Mouse (Mus musculus) MEL (cell line): ENCODE measurements around the gene Clk2. TPM values are rescaled to one million over a fixed set of nuclear protein-coding genes. Genes with fewer than 3 reads are reported as not detected.

Source experiments
- DNase-seq: peaks from one replicate; pipeline ENCODE4 v3.0.0; 2011; ENCODE audit warnings: low read depth, low spot score
- H3K27ac ChIP-seq: 2 replicates; pipeline ENCODE4 v1.5.1; 2012; ENCODE audit warnings: low read depth, mild to moderate bottlenecking, control low read depth, low read length, moderate library complexity; ENCODE audit not compliant: control insufficient read depth
- H3K27me3 ChIP-seq, 2 experiments: fragments of 150-350 bp in 1 of 2; sonication (generic) in 1 of 2; 2 replicates each; pipeline ENCODE4 v1.6.1; 2012; ENCODE audit warnings: low read length in 2 of 2, mild to moderate bottlenecking in 2 of 2, improper control_type of control experiment in 1 of 2, moderate library complexity in 1 of 2; ENCODE audit not compliant: insufficient read depth in 2 of 2, control insufficient read depth in 1 of 2
- H3K36me3 ChIP-seq, 2 experiments: 2 replicates each; pipeline ENCODE4 v1.6.1; 2012 to 2014; ENCODE audit warnings: low read length in 2 of 2, improper control_type of control experiment in 1 of 2, inconsistent platforms in 1 of 2, mild to moderate bottlenecking in 1 of 2; ENCODE audit not compliant: insufficient read depth in 2 of 2, control insufficient read depth in 1 of 2
- H3K4me1 ChIP-seq, 2 experiments: fragments of 150-350 bp in 1 of 2; sonication (generic) in 1 of 2; 2 replicates each; pipeline ENCODE4 v1.6.1; 2012; ENCODE audit warnings: low read length in 2 of 2, improper control_type of control experiment in 1 of 2, mild to moderate bottlenecking in 1 of 2; ENCODE audit not compliant: insufficient read depth in 2 of 2, control insufficient read depth in 1 of 2
- H3K4me3 ChIP-seq, 2 experiments: fragments of 150-350 bp in 1 of 2; sonication (generic) in 1 of 2; 2 replicates each; pipeline ENCODE4 v1.5.1; 2012; ENCODE audit warnings: low read depth in 2 of 2, low read length in 2 of 2, mild to moderate bottlenecking in 2 of 2, moderate library complexity in 2 of 2, control low read depth in 1 of 2, improper control_type of control experiment in 1 of 2; ENCODE audit not compliant: control insufficient read depth in 1 of 2, insufficient read depth in 1 of 2
- H3K79me2 ChIP-seq: 2 replicates; pipeline ENCODE4 v1.6.1; 2012; ENCODE audit warnings: mild to moderate bottlenecking, low read length, moderate library complexity; ENCODE audit not compliant: control insufficient read depth, poor library complexity, insufficient read depth
- H3K9ac ChIP-seq: 2 replicates; pipeline ENCODE4 v1.6.1; 2012; ENCODE audit warnings: low read depth, mild to moderate bottlenecking, control low read depth, low read length, moderate library complexity; ENCODE audit not compliant: control insufficient read depth, poor library complexity, severe bottlenecking
- H3K9me3 ChIP-seq: fragments of 150-350 bp; sonication (generic); replicated peaks from 2 replicates; pipeline ENCODE4 v1.6.1; 2012; ENCODE audit warnings: mild to moderate bottlenecking, low read length, improper control_type of control experiment, moderate library complexity; ENCODE audit not compliant: insufficient read depth
- BHLHE40 ChIP-seq: IDR thresholded peaks from 2 replicates; pipeline ENCODE4 v1.6.1; 2012; ENCODE audit warnings: low read depth, mild to moderate bottlenecking, inconsistent platforms, low read length, improper control_type of control experiment, borderline replicate concordance
- CHD1 ChIP-seq: IDR thresholded peaks from 2 replicates; pipeline ENCODE4 v1.6.1; 2012; ENCODE audit warnings: low read depth, mild to moderate bottlenecking, inconsistent platforms, low read length, improper control_type of control experiment
- CTCF ChIP-seq, 3 experiments: IDR thresholded peaks in 2 of 3; conservative IDR thresholded peaks in 1 of 3; 2 replicates each; pipeline ENCODE4 v1.5.1; 2011 to 2012; ENCODE audit warnings: low read length in 3 of 3, low read depth in 2 of 3, mild to moderate bottlenecking in 2 of 3, improper control_type of control experiment in 1 of 3, inconsistent platforms in 1 of 3, mixed read lengths in 1 of 3, moderate library complexity in 1 of 3; ENCODE audit not compliant: control insufficient read depth in 1 of 3, insufficient read depth in 1 of 3, poor library complexity in 1 of 3, severe bottlenecking in 1 of 3
- E2F4 ChIP-seq: IDR thresholded peaks from 2 replicates; pipeline ENCODE4 v1.6.1; 2011; ENCODE audit warnings: low read depth, low read length, improper control_type of control experiment, borderline replicate concordance
- ELF1 ChIP-seq: IDR thresholded peaks from 2 replicates; pipeline ENCODE4 v1.6.1; 2014; ENCODE audit warnings: low read depth, mild to moderate bottlenecking, inconsistent platforms, low read length, improper control_type of control experiment, moderate library complexity
- GATA1 ChIP-seq: IDR thresholded peaks from 2 replicates; pipeline ENCODE4 v1.6.1; 2011; ENCODE audit warnings: low read depth, low read length, improper control_type of control experiment
- HCFC1 ChIP-seq: IDR thresholded peaks from 2 replicates; pipeline ENCODE4 v1.6.1; 2012; ENCODE audit warnings: low read depth, mild to moderate bottlenecking, inconsistent platforms, low read length, improper control_type of control experiment, moderate library complexity
- MAX ChIP-seq: IDR thresholded peaks from 2 replicates; pipeline ENCODE4 v1.6.1; 2011; ENCODE audit warnings: low read length, improper control_type of control experiment
- MAZ ChIP-seq: IDR thresholded peaks from 2 replicates; pipeline ENCODE4 v1.6.1; 2012; ENCODE audit warnings: low read depth, mild to moderate bottlenecking, inconsistent platforms, low read length, improper control_type of control experiment
- MEF2A ChIP-seq: IDR thresholded peaks from 2 replicates; pipeline ENCODE4 v1.6.1; 2014; ENCODE audit warnings: low read depth, mild to moderate bottlenecking, inconsistent platforms, low read length, improper control_type of control experiment; ENCODE audit not compliant: poor library complexity, insufficient replicate concordance, severe bottlenecking; ENCODE audit errors: extremely low read depth
- MXI1 ChIP-seq: IDR thresholded peaks from 2 replicates; pipeline ENCODE4 v1.6.1; 2011; ENCODE audit warnings: mild to moderate bottlenecking, low read depth, low read length, improper control_type of control experiment
- MYB ChIP-seq: IDR thresholded peaks from 2 replicates; pipeline ENCODE4 v1.6.1; 2011; ENCODE audit warnings: mild to moderate bottlenecking, low read depth, low read length, improper control_type of control experiment
- MYC ChIP-seq: IDR thresholded peaks from 2 replicates; pipeline ENCODE4 v1.6.1; 2011; ENCODE audit warnings: low read depth, mild to moderate bottlenecking, low read length, improper control_type of control experiment, moderate library complexity
- NELFE ChIP-seq: IDR thresholded peaks from 2 replicates; pipeline ENCODE4 v1.6.1; 2011; ENCODE audit warnings: low read depth, low read length, improper control_type of control experiment
- NRF1 ChIP-seq: IDR thresholded peaks from 2 replicates; pipeline ENCODE4 v1.6.1; 2014; ENCODE audit warnings: low read depth, mild to moderate bottlenecking, inconsistent platforms, low read length, improper control_type of control experiment, moderate library complexity; ENCODE audit not compliant: poor library complexity, insufficient read depth, severe bottlenecking
- POLR2A ChIP-seq, 2 experiments: IDR thresholded peaks; 2 replicates each; pipeline ENCODE4 v1.6.1; 2011 to 2012; ENCODE audit warnings: low read length in 2 of 2, mild to moderate bottlenecking in 2 of 2, control low read depth in 1 of 2, improper control_type of control experiment in 1 of 2, low read depth in 1 of 2, moderate library complexity in 1 of 2; ENCODE audit not compliant: control insufficient read depth in 1 of 2, insufficient read depth in 1 of 2, poor library complexity in 1 of 2
- POLR2AphosphoS5 ChIP-seq: IDR thresholded peaks from 2 replicates; pipeline ENCODE4 v1.6.1; 2012; ENCODE audit warnings: low read depth, borderline replicate concordance, mild to moderate bottlenecking, inconsistent platforms, low read length, moderate library complexity, mixed read lengths
- RAD21 ChIP-seq: IDR thresholded peaks from 2 replicates; pipeline ENCODE4 v1.6.1; 2011; ENCODE audit warnings: mild to moderate bottlenecking, low read depth, low read length, improper control_type of control experiment
- SIN3A ChIP-seq: IDR thresholded peaks from 2 replicates; pipeline ENCODE4 v1.6.1; 2012; ENCODE audit warnings: low read length, improper control_type of control experiment, inconsistent platforms
- SMC3 ChIP-seq: IDR thresholded peaks from 2 replicates; pipeline ENCODE4 v1.6.1; 2011; ENCODE audit warnings: low read depth, low read length, improper control_type of control experiment
- TCF12 ChIP-seq: IDR thresholded peaks from 2 replicates; pipeline ENCODE4 v1.6.1; 2014; ENCODE audit warnings: low read depth, mild to moderate bottlenecking, inconsistent platforms, low read length, improper control_type of control experiment, moderate library complexity
- USF2 ChIP-seq, 2 experiments: IDR thresholded peaks; 2 replicates each; pipeline ENCODE4 v1.6.1; 2011 to 2012; ENCODE audit warnings: improper control_type of control experiment in 2 of 2, low read length in 2 of 2, borderline replicate concordance in 1 of 2, inconsistent platforms in 1 of 2, low read depth in 1 of 2, mild to moderate bottlenecking in 1 of 2; ENCODE audit not compliant: insufficient read depth in 1 of 2
- ZC3H11A ChIP-seq: IDR thresholded peaks from 2 replicates; pipeline ENCODE4 v1.6.1; 2012; ENCODE audit warnings: low read depth, mild to moderate bottlenecking, inconsistent platforms, low read length, improper control_type of control experiment
- ZMIZ1 ChIP-seq: IDR thresholded peaks from 2 replicates; pipeline ENCODE4 v1.6.1; 2012; ENCODE audit warnings: low read depth, mild to moderate bottlenecking, inconsistent platforms, low read length, improper control_type of control experiment, moderate library complexity
- ZNF384 ChIP-seq: IDR thresholded peaks from 2 replicates; pipeline ENCODE4 v1.6.1; 2012; ENCODE audit warnings: low read depth, mild to moderate bottlenecking, inconsistent platforms, low read length, improper control_type of control experiment
- polyA plus RNA-seq, 2 experiments: library from polyadenylated mRNA; stranded (reverse) in 1 of 2; unstranded in 1 of 2; fragments of >175 nt in 1 of 2; fragments of >200 nt in 1 of 2; gene quantifications; 2 replicates each; pipeline versions ENCODE4 v1.2.1 to v1.2.4; 2012; ENCODE audit warnings: low replicate concordance in 2 of 2, low read depth in 1 of 2; ENCODE audit not compliant: insufficient read length in 2 of 2, insufficient read depth in 1 of 2, missing spikeins in 1 of 2
- total RNA-seq: library from RNA; depleted of rRNA; stranded (reverse); fragments of 300-350 nt; gene quantifications from 2 replicates; pipeline ENCODE4 v1.2.3, GENCODE M21; 2012

The Clk2 gene
- total and polyA plus RNA-seq, 3 experiments, result 28.2 to 138 (median 83.6) TPM

GRCm38 (mm10) chr3:89159616-89160344 lies 4.8 kb upstream of the Clk2 start, which contains the start of gene Hcn3:
Gene Hcn3 (minus strand): TSS chr3:89160196.
- Histone ChIP-seq H3K27ac (no peak within 1 kb of the TSS), H3K4me3 (peak within 1 kb of the TSS; percentile 61 to 62), H3K27me3 (no peaks in the 10 kb centered on the region), H3K4me1 (peaks cover 10 to 15% of the 10 kb centered on the region in 2 experiments; a peak in 3 of 4 replicates), H3K9me3 (no peaks in the 10 kb centered on the region), H3K79me2 (peaks cover 2% of the 10 kb centered on the region), H3K9ac (peak within 1 kb of the TSS; percentile 67), H3K36me3 (peaks cover 0 to 8% of the 10 kb centered on the region in 2 experiments; a peak in 2 of 4 replicates)
- peak; percentile 93 for DNase-seq
- no peak for TF ChIP-seq MYB
- peak; percentile 28; the same call in 1 of the 2 replicates for TF ChIP-seq TCF12
- TF ChIP-seq RAD21, result peak; percentile 30
- TF ChIP-seq CTCF (IDR thresholded peaks at IDR 0.05 in 2 of 3, conservative IDR thresholded peaks at IDR 0.05 in 1 of 3; ENCODE audit: control insufficient read depth in 1 of 3, insufficient read depth in 1 of 3, low read depth in 2 of 3, low read length in 3 of 3, poor library complexity in 1 of 3, severe bottlenecking in 1 of 3), result peak in 2 of 3 experiments; percentile 80 to 91; a peak in 5 of 6 replicates
- TF ChIP-seq MXI1, result peak; percentile 95
- TF ChIP-seq SIN3A, result peak; percentile 82
- peak; percentile 78 for TF ChIP-seq MAX
- TF ChIP-seq ZMIZ1, result no peak
- TF ChIP-seq MEF2A, result no peak
- TF ChIP-seq ELF1, result no peak
- TF ChIP-seq MYC, result no peak
- peak; percentile 72 for TF ChIP-seq SMC3
- TF ChIP-seq NRF1, result 0 out of 2 replicates have a peak, but pooled peaks have one; percentile 40
- TF ChIP-seq POLR2A (IDR thresholded peaks at IDR 0.05; ENCODE audit: control insufficient read depth in 1 of 2, insufficient read depth in 1 of 2, low read depth in 1 of 2, low read length in 2 of 2, poor library complexity in 1 of 2), result peak; percentile 44 to 65; a peak in 3 of 4 replicates
- no peak for TF ChIP-seq GATA1
- TF ChIP-seq POLR2AphosphoS5, result no peak
- peak; percentile 33; the same call in 1 of the 2 replicates for TF ChIP-seq ZC3H11A
- TF ChIP-seq NELFE, result peak; percentile 37; the same call in 1 of the 2 replicates
- no peak for TF ChIP-seq BHLHE40
- no peak for TF ChIP-seq E2F4
- no peak for TF ChIP-seq CHD1
- no peak; the same call in 1 of the 2 replicates for TF ChIP-seq HCFC1
- TF ChIP-seq MAZ, result peak; percentile 96
- no peak for TF ChIP-seq USF2 (IDR thresholded peaks at IDR 0.05; ENCODE audit: borderline replicate concordance in 1 of 2, insufficient read depth in 1 of 2, low read depth in 1 of 2, low read length in 2 of 2)
- TF ChIP-seq ZNF384, result no peak
